Mouse (Mus musculus) heart, adult 2 months (tissue): Measurements from ENCODE around the gene Slc38a10. TPM values are rescaled to one million over a fixed set of nuclear protein-coding genes. Genes with fewer than 3 reads are reported as not detected.
A peak's percentile ranks its signal among the peaks of the same experiment; 100 is the strongest.

Source experiments
- DNase-seq, 2 experiments: peaks; one replicate each; pipeline ENCODE4 v3.0.0; 2021
- H3K27ac ChIP-seq: fragments of 200-600 bp; 2 replicates; pipeline ENCODE4 v1.8.1; 2022
- H3K27me3 ChIP-seq: fragments of 200-500 bp; 2 replicates; pipeline ENCODE4 v1.6.1; 2012; ENCODE audit warnings: mild to moderate bottlenecking, low read length, inconsistent platforms, mixed read lengths; ENCODE audit not compliant: control insufficient read depth, insufficient read depth
- H3K36me3 ChIP-seq: fragments of 200-500 bp; 2 replicates; pipeline ENCODE4 v1.6.1; 2012; ENCODE audit warnings: low read length, inconsistent platforms; ENCODE audit not compliant: control insufficient read depth, insufficient read depth
- H3K4me1 ChIP-seq: fragments of 200-500 bp; 2 replicates; pipeline ENCODE4 v1.6.1; 2011; ENCODE audit warnings: low read length; ENCODE audit not compliant: control insufficient read depth, insufficient read depth
- H3K4me3 ChIP-seq: fragments of 200-600 bp; 2 replicates; pipeline ENCODE4 v1.8.1; 2022
- H3K79me2 ChIP-seq: fragments of 200-500 bp; replicated peaks from 2 replicates; pipeline ENCODE4 v1.6.1; 2012; ENCODE audit warnings: mild to moderate bottlenecking, inconsistent platforms, low read length, moderate library complexity, mixed read lengths; ENCODE audit not compliant: control insufficient read depth, insufficient read depth
- H3K9ac ChIP-seq: fragments of 200-500 bp; 2 replicates; pipeline ENCODE4 v1.6.1; 2012; ENCODE audit warnings: low read depth, mild to moderate bottlenecking, control low read depth, inconsistent platforms, low read length, mixed read lengths
- CTCF ChIP-seq: fragments of 200-600 bp; IDR thresholded peaks from 2 replicates; pipeline ENCODE4 v1.8.1; 2022; ENCODE audit warnings: antibody characterized with exemption, mild to moderate bottlenecking, moderate library complexity
- EP300 ChIP-seq: fragments of 200-500 bp; IDR thresholded peaks from 2 replicates; pipeline ENCODE4 v1.6.1; 2011; ENCODE audit warnings: low read depth, low read length, control low read depth; ENCODE audit not compliant: insufficient read depth
- POLR2A ChIP-seq: fragments of 200-500 bp; IDR thresholded peaks from 2 replicates; pipeline ENCODE4 v1.6.1; 2011; ENCODE audit warnings: mild to moderate bottlenecking, low read depth, low read length, control low read depth; ENCODE audit not compliant: insufficient read depth
- WGBS: fragments of 180-500 bp; shearing (Covaris S2); methylation state at CpG from one replicate; pipeline ENCODE4 v1.1.7; 2018; 5-methylcytosine and 5-hydroxymethylcytosine counted together
- intact Hi-C: fragments of 180-260 bp; cut with DNase I; formaldehyde crosslinking; loops from one replicate; pipeline ENCODE4 v1.15.1; 2025
- polyA plus RNA-seq: library from polyadenylated mRNA; depleted of rRNA; stranded (reverse); fragments of >200 nt; gene quantifications from 2 replicates; pipeline ENCODE4 v1.2.3, GENCODE M21; 2012
- total RNA-seq, 2 experiments: library from RNA; stranded (reverse); gene quantifications; 2 replicates each; pipeline ENCODE4 v1.2.3; 2021

Slc38a10 gene
- total and polyA plus RNA-seq, 3 experiments = 83.1 to 89.6 (median 84.5) TPM

- peak within 1 kb of the TSS; percentile 70 for H3K4me3 ChIP-seq
- H3K79me2 ChIP-seq = no peaks in the 10 kb centered on the region
- TF ChIP-seq POLR2A = peak; percentile 80
- no peak for TF ChIP-seq CTCF
- no peak for TF ChIP-seq EP300
- WGBS = under 1% methylated on average over 76 of the region's 77 CpGs
- no peaks in the 10 kb centered on the region for H3K27me3 ChIP-seq
- no peaks in the 10 kb centered on the region for H3K36me3 ChIP-seq
- intact Hi-C loops = loop anchor here (10.0 kb wide), 1 partner anchor 164 kb away; no protein-coding TSS in a partner anchor
- H3K27ac ChIP-seq = peak within 1 kb of the TSS; percentile 87
- peak within 1 kb of the TSS; percentile 90 for H3K9ac ChIP-seq
- 0 out of 2 replicates have a peak, but pooled peaks cover 2% of the 10 kb centered on the region for H3K4me1 ChIP-seq
- peak; percentile 99 to 100 for DNase-seq
Observed at GRCm38 (mm10) chr11:120098588-120099511, 52.3 kb downstream of the Slc38a10 start, which contains the start of the genes Tepsin and Ndufaf8. Tepsin (minus strand) TSS chr11:120098731. Ndufaf8 (plus strand) TSS chr11:120098928.

- H3K4me1 ChIP-seq = peaks cover 2% of the 10 kb centered on the region; the same call in 1 of the 2 replicates
- H3K36me3 ChIP-seq = no peaks in the 10 kb centered on the region
- H3K4me3 ChIP-seq = no peak overlapping the region
- intact Hi-C loops = loop anchor here (10.0 kb wide), 1 partner anchor 158 kb away; no protein-coding TSS in a partner anchor
- H3K27me3 ChIP-seq = no peaks in the 10 kb centered on the region
- WGBS = 77% methylated on average over 23 of the region's 23 CpGs
- no peak for DNase-seq
- H3K79me2 ChIP-seq = no peaks in the 10 kb centered on the region
- no peak overlapping the region for H3K27ac ChIP-seq
- H3K9ac ChIP-seq = no peak overlapping the region
- TF ChIP-seq EP300 (no peak), POLR2A (no peak), CTCF (no peak)
Observed at GRCm38 (mm10) chr11:120092817-120093591, 58.1 kb downstream of the Slc38a10 start.

GRCm38 (mm10) chr11:120090661-120091060 lies 60.5 kb downstream of the Slc38a10 start:
- TF ChIP-seq EP300 (no peak), POLR2A (no peak), CTCF (no peak)
- H3K9ac ChIP-seq = no peak overlapping the region
- H3K4me3 ChIP-seq = no peak overlapping the region
- intact Hi-C loops = loop anchor here (10.0 kb wide), 1 partner anchor 156 kb away; no protein-coding TSS in a partner anchor
- H3K79me2 ChIP-seq = no peaks in the 10 kb centered on the region
- H3K27ac ChIP-seq = no peak overlapping the region
- DNase-seq = no peak
- H3K4me1 ChIP-seq = peaks cover 5% of the 10 kb centered on the region
- 77% methylated on average over 4 of the region's 4 CpGs for WGBS
- no peaks in the 10 kb centered on the region for H3K36me3 ChIP-seq
- H3K27me3 ChIP-seq = no peaks in the 10 kb centered on the region

- peak within 1 kb of the TSS; percentile 88 for H3K27ac ChIP-seq
- intact Hi-C loops = no loop called here
- peak within 1 kb of the TSS; percentile 87 for H3K9ac ChIP-seq
- H3K4me1 ChIP-seq = peaks cover 5% of the 10 kb centered on the region
- peak within 1 kb of the TSS; percentile 100 for H3K4me3 ChIP-seq
- TF ChIP-seq POLR2A = peak; percentile 59
- TF ChIP-seq CTCF = no peak
- H3K36me3 ChIP-seq = no peaks in the 10 kb centered on the region
- no peaks in the 10 kb centered on the region for H3K27me3 ChIP-seq
- under 1% methylated on average over 42 of the region's 42 CpGs for WGBS
- no peaks in the 10 kb centered on the region for H3K79me2 ChIP-seq
- peak; percentile 99 for DNase-seq
Observed at GRCm38 (mm10) chr11:120086702-120087152, 64.4 kb downstream of the Slc38a10 start, which contains the start of gene Cep131. Cep131 (minus strand) TSS chr11:120086827.

GRCm38 (mm10) chr11:120085891-120086627 lies 65.1 kb downstream of the Slc38a10 start:
- Histone ChIP-seq H3K27me3 (no peaks in the 10 kb centered on the region), H3K36me3 (no peaks in the 10 kb centered on the region), H3K4me1 (peaks cover 5% of the 10 kb centered on the region), H3K4me3 (peak overlapping the region; percentile 100), H3K27ac (peak overlapping the region; percentile 88), H3K9ac (peak overlapping the region; percentile 87), H3K79me2 (no peaks in the 10 kb centered on the region)
- peak; percentile 58 to 65 for DNase-seq
- no peak for TF ChIP-seq POLR2A
- no peak for TF ChIP-seq CTCF
- TF ChIP-seq EP300 = no peak
- intact Hi-C loops = no loop called here
- WGBS = 1% methylated on average over 25 of the region's 25 CpGs
